14 mouse cellular contexts compared by ENCODE assay signal in the genomic region with DNA sequence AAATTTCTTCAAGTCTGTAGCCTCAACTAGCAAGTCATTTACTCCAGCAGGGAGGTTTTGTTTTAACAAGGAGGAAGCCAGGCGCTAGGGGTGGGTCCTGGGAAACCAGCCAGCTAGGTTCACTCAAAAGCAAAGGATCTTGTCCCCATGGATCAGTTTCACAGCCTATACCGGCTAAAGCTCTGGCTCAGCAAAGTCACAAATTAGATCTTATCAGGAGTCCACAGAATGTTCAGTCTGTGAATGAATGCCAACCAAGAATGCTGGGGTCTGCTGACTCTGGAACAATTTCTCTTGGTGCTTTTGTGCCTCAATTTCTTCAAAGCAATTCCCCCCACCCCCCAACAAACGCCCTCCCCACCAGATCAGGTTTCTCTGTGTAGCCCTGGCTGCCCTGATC. TPM values are rescaled to one million over a fixed set of nuclear protein-coding genes. Genes with fewer than 3 reads are reported as not detected.
A peak's percentile ranks its signal among the peaks of the same experiment; 100 is the strongest.
DNase-seq lines count a peak whose midpoint lies in the region; ATAC-seq and TF ChIP-seq lines count a peak whose summit lies in the region.
"Had no signal": no experiment of that assay in that cellular context is flagged by ENCODE, and none has a peak within 500 bp of the region (broad histone marks: within the 10 kb centered on the region; RNA-seq: fewer than 3 reads in every experiment).

No protein-coding gene starts in this region.

- peak overlapping the region; percentile 67 for H3K27ac ChIP-seq in heart, embryonic 16.5 days (ENCODE audit: low read length)
- H3K27ac ChIP-seq in kidney, embryonic 15.5 days: peak overlapping the region; percentile 78
- peak overlapping the region; percentile 54; the same call in 1 of the 2 replicates for H3K27ac ChIP-seq in lung, postnatal 0 days (ENCODE audit: low read length)
- H3K27ac ChIP-seq in midbrain, embryonic 10.5 days (replicated peaks): no peak overlapping the region
- H3K27ac ChIP-seq: macrophage had no signal

- H3K4me2 ChIP-seq in heart, embryonic 16.5 days (ENCODE audit: low read depth, low read length): no peak overlapping the region
- no peak overlapping the region for H3K4me2 ChIP-seq in kidney, embryonic 15.5 days
- H3K4me2 ChIP-seq in lung, postnatal 0 days (replicated peaks; ENCODE audit: low read depth, low read length): no peak overlapping the region

- no peak for TF ChIP-seq EP300 in lung, postnatal 0 days (IDR thresholded peaks at IDR 0.05)

- no peaks in the 10 kb centered on the region for H3K36me3 ChIP-seq in heart, embryonic 16.5 days (ENCODE audit: control insufficient read depth, insufficient read depth)
- H3K36me3 ChIP-seq in kidney, embryonic 15.5 days: no peaks in the 10 kb centered on the region
- H3K36me3 ChIP-seq in lung, postnatal 0 days (ENCODE audit: insufficient read depth, low read length): 0 out of 2 replicates have a peak, but pooled peaks cover 3% of the 10 kb centered on the region
- no peaks in the 10 kb centered on the region for H3K36me3 ChIP-seq in midbrain, embryonic 10.5 days

- no peaks in the 10 kb centered on the region for H3K9me3 ChIP-seq in heart, embryonic 16.5 days (replicated peaks; ENCODE audit: control insufficient read depth, low read length)
- H3K9me3 ChIP-seq in kidney, embryonic 15.5 days (replicated peaks): no peaks in the 10 kb centered on the region
- H3K9me3 ChIP-seq in lung, postnatal 0 days (ENCODE audit: low read length): no peaks in the 10 kb centered on the region
- H3K9me3 ChIP-seq in midbrain, embryonic 10.5 days (replicated peaks): no peaks in the 10 kb centered on the region

- H3K27me3 ChIP-seq in heart, embryonic 16.5 days (ENCODE audit: control insufficient read depth, insufficient read depth, low read length): no peaks in the 10 kb centered on the region
- no peaks in the 10 kb centered on the region for H3K27me3 ChIP-seq in kidney, embryonic 15.5 days
- no peaks in the 10 kb centered on the region for H3K27me3 ChIP-seq in lung, postnatal 0 days (replicated peaks; ENCODE audit: insufficient read depth, low read length)
- no peaks in the 10 kb centered on the region for H3K27me3 ChIP-seq in midbrain, embryonic 10.5 days (ENCODE audit: low read depth, poor library complexity, severe bottlenecking)

- H3K4me1 ChIP-seq in heart, embryonic 16.5 days (ENCODE audit: control insufficient read depth, insufficient read depth, low read length): peaks cover 9% of the 10 kb centered on the region
- peaks cover 33% of the 10 kb centered on the region for H3K4me1 ChIP-seq in kidney, embryonic 15.5 days
- H3K4me1 ChIP-seq in lung, postnatal 0 days (ENCODE audit: insufficient read depth, low read depth, low read length): no peaks in the 10 kb centered on the region
- H3K4me1 ChIP-seq in midbrain, embryonic 10.5 days: no peaks in the 10 kb centered on the region

- 23% methylated on average over 3 of the region's 3 CpGs for WGBS in heart, embryonic 16.5 days
- 5% methylated on average over 3 of the region's 3 CpGs for WGBS in kidney, embryonic 15.5 days
- WGBS in lung, postnatal 0 days: 22% methylated on average over 3 of the region's 3 CpGs
- WGBS in midbrain, embryonic 10.5 days: 48% methylated on average over 3 of the region's 3 CpGs

- no peak overlapping the region for H3K4me3 ChIP-seq in heart, embryonic 16.5 days (ENCODE audit: low read length)
- no peak overlapping the region for H3K4me3 ChIP-seq in kidney, embryonic 15.5 days (replicated peaks)
- no peak overlapping the region for H3K4me3 ChIP-seq in lung, postnatal 0 days (ENCODE audit: low read depth, low read length)
- H3K4me3 ChIP-seq in midbrain, embryonic 10.5 days: no peak overlapping the region

- no peak for TF ChIP-seq CTCF in brain, embryonic 14.5 days (IDR thresholded peaks at IDR 0.05; ENCODE audit: borderline replicate concordance, extremely low read depth, insufficient read depth, insufficient read length)
- no peak for TF ChIP-seq CTCF in lung, postnatal 0 days (IDR thresholded peaks at IDR 0.05)

- no peak for TF ChIP-seq POLR2A in brain, embryonic 14.5 days (IDR thresholded peaks at IDR 0.05; ENCODE audit: borderline replicate concordance, extremely low read depth, insufficient read depth, insufficient read length, poor library complexity, severe bottlenecking)

- no peak overlapping the region for H3K9ac ChIP-seq in heart, embryonic 16.5 days (ENCODE audit: low read length)
- H3K9ac ChIP-seq in kidney, embryonic 15.5 days: no peak overlapping the region
- no peak overlapping the region for H3K9ac ChIP-seq in lung, postnatal 0 days (replicated peaks; ENCODE audit: low read depth)

- DNase-seq in heart, postnatal 14 days: no peak
- peak; percentile 6 for DNase-seq in brain, embryonic 14.5 days (ENCODE audit: low read depth)
- peak; percentile 60 for DNase-seq in lung, postnatal 0 days (ENCODE audit: low spot score)
- DNase-seq in natural killer cell, adult 2 months (ENCODE audit: low spot score in 2 of 2): no peak
- DNase-seq in layer of hippocampus, postnatal 14 days (ENCODE audit: low spot score in 2 of 2): no peak
- DNase-seq in midbrain, embryonic 10.5 days (ENCODE audit: low spot score): no peak
- DNase-seq: cerebellum, postnatal 25 days; left cerebral cortex, postnatal 4 days; thymus, postnatal 36 days had no signal

- intact Hi-C loops in heart, postnatal 14 days (cut with DNase I): no loop called here

- ATAC-seq in heart, embryonic 16.5 days (replicated peaks; ENCODE audit: extremely low read depth, insufficient read depth, low FRiP score): no peak
- peak; percentile 53 for ATAC-seq in kidney, embryonic 15.5 days (replicated peaks; ENCODE audit: low FRiP score)
- ATAC-seq in lung, postnatal 0 days: 0 out of 2 replicates have a peak, but pooled peaks have one; percentile 10

RNA-seq across cellular contexts. Expression of a gene that starts 1.7 kb away (rescaled TPM):
- polyA plus RNA-seq in heart, embryonic 16.5 days (2015; fragmentation: Nextera tagmentation; extraction: Ambion mirVana): 107 and 109 TPM in 2 replicates
- total RNA-seq in heart, postnatal 14 days (2021): 10 to 100 TPM; 44.1 to 44.7 TPM
- polyA plus RNA-seq in brain, embryonic 14.5 days (2012; rRNA removed): 11.5 and 11.9 TPM in 2 replicates
- 68.9 and 75.5 TPM in 2 replicates for polyA plus RNA-seq in kidney, embryonic 15.5 days (2015; fragmentation: Nextera tagmentation; extraction: Ambion mirVana)
- polyA plus RNA-seq in lung, postnatal 0 days (2015; fragmentation: Nextera tagmentation; extraction: Ambion mirVana): 284 and 329 TPM in 2 replicates
- 1 to 10 TPM; 4.5 to 5.9 TPM for total RNA-seq in layer of hippocampus, postnatal 14 days (2021)
- 13.4 and 15.0 TPM in 2 replicates for polyA plus RNA-seq in midbrain, embryonic 10.5 days (2016; fragmentation: Nextera tagmentation; extraction: Ambion mirVana)
- polyA plus RNA-seq: C2C12 had no signal

RNA-seq across cellular contexts. Expression of a gene that starts 24.3 kb away (rescaled TPM):
- 1.00 and 1.0 TPM in 2 replicates for polyA plus RNA-seq in heart, embryonic 16.5 days (2015; fragmentation: Nextera tagmentation; extraction: Ambion mirVana)
- total RNA-seq in heart, postnatal 14 days (2021): 1 to 10 TPM; 1.0 to 1.7 TPM
- polyA plus RNA-seq in brain, embryonic 14.5 days (2012; rRNA removed): not detected in 2 replicates
- polyA plus RNA-seq in kidney, embryonic 15.5 days (2015; fragmentation: Nextera tagmentation; extraction: Ambion mirVana): 0.23 and 0.60 TPM in 2 replicates
- polyA plus RNA-seq in lung, postnatal 0 days (2015; fragmentation: Nextera tagmentation; extraction: Ambion mirVana): 8.9 and 10.2 TPM in 2 replicates
- under 1 TPM in 1 of 2 experiments, not detected in 1; 0.74 TPM for total RNA-seq in layer of hippocampus, postnatal 14 days (2021)
- 0.10 TPM in 1 of 2 replicates, not detected in the other for polyA plus RNA-seq in midbrain, embryonic 10.5 days (2016; fragmentation: Nextera tagmentation; extraction: Ambion mirVana)
- total RNA-seq: granulocyte monocyte progenitor cell, adult 5-6 weeks; left cerebral cortex, postnatal 4 days had no signal
- polyA plus RNA-seq: C2C12, macrophage had no signal

RNA-seq across cellular contexts. Expression of a gene that starts 36.5 kb away (rescaled TPM):
- polyA plus RNA-seq in heart, embryonic 16.5 days (2015; fragmentation: Nextera tagmentation; extraction: Ambion mirVana): 0.09 and 0.36 TPM in 2 replicates
- 1 to 10 TPM; 6.8 to 7.9 TPM for total RNA-seq in heart, postnatal 14 days (2021)
- 0.01 and 0.07 TPM in 2 replicates for polyA plus RNA-seq in brain, embryonic 14.5 days (2012; rRNA removed)
- polyA plus RNA-seq in kidney, embryonic 15.5 days (2015; fragmentation: Nextera tagmentation; extraction: Ambion mirVana): 0.42 and 0.75 TPM in 2 replicates
- 0.04 TPM in 1 of 2 replicates, not detected in the other for polyA plus RNA-seq in lung, postnatal 0 days (2015; fragmentation: Nextera tagmentation; extraction: Ambion mirVana)
- not detected for total RNA-seq in layer of hippocampus, postnatal 14 days (2021)
- polyA plus RNA-seq in midbrain, embryonic 10.5 days (2016; fragmentation: Nextera tagmentation; extraction: Ambion mirVana): 0.10 and 0.15 TPM in 2 replicates
- total RNA-seq: granulocyte monocyte progenitor cell, adult 5-6 weeks; left cerebral cortex, postnatal 4 days had no signal

Comparison
In these comparisons a context has a peak if more than half of its experiments do, and no peak if none do; other contexts are left out.
1. DNase-seq: peak in brain, embryonic 14.5 days (single experiment) and lung, postnatal 0 days (single experiment); none in heart, postnatal 14 days (0 of 2), natural killer cell, adult 2 months (0 of 2), layer of hippocampus, postnatal 14 days (0 of 2) and midbrain, embryonic 10.5 days (single experiment).